In genomic region chr2:178513043-178513442, GRCm38 (mm10) we compare ENCODE assay signal across 15 mouse cellular contexts.
DNase-seq lines count a peak whose midpoint lies in the region; ATAC-seq lines count a peak whose summit lies in the region.
"Had no signal": no experiment of that assay in that cellular context is flagged by ENCODE, and none has a peak within 500 bp of the region (broad histone marks: within the 10 kb centered on the region; RNA-seq: fewer than 3 reads in every experiment).

No protein-coding gene starts in this region.

- H3K27me3 ChIP-seq in forebrain, embryonic 15.5 days: no peaks in the 10 kb centered on the region
- H3K27me3 ChIP-seq in forebrain, embryonic 11.5 days (ENCODE audit: control insufficient read depth, insufficient read depth, low read length): no peaks in the 10 kb centered on the region
- no peaks in the 10 kb centered on the region for H3K27me3 ChIP-seq in limb, embryonic 11.5 days (ENCODE audit: control insufficient read depth, insufficient read depth, low read length)
- H3K27me3 ChIP-seq: heart, embryonic 12.5 days; neural tube, embryonic 12.5 days had no signal

- DNase-seq in forebrain, embryonic 11.5 days (ENCODE audit: low spot score): no peak
- DNase-seq in thymus, postnatal 4 days: peak; percentile 38
- no peak for DNase-seq in thymus, postnatal 25 days
- peak; percentile 38 for DNase-seq in limb, embryonic 11.5 days (ENCODE audit: low spot score)
- no peak for DNase-seq in urinary bladder, postnatal 14 days (ENCODE audit: low spot score)
- DNase-seq in lung, postnatal 10 days: no peak
- DNase-seq in left cerebral cortex, adult 11 months (ENCODE audit: low spot score): no peak
- DNase-seq: adrenal gland, adult 2 months; cerebellum, adult 8-10 months; kidney, postnatal 14 days had no signal

- 77% methylated on average over 4 of the region's 4 CpGs for WGBS in forebrain, embryonic 15.5 days
- WGBS in forebrain, embryonic 11.5 days: 79% methylated on average over 4 of the region's 4 CpGs
- 68% methylated on average over 4 of the region's 4 CpGs for WGBS in limb, embryonic 11.5 days

- H3K4me3 ChIP-seq in forebrain, embryonic 15.5 days: no peak overlapping the region
- no peak overlapping the region for H3K4me3 ChIP-seq in forebrain, embryonic 11.5 days (ENCODE audit: low read depth, low read length)
- no peak overlapping the region for H3K4me3 ChIP-seq in limb, embryonic 11.5 days (ENCODE audit: low read depth, low read length)
- H3K4me3 ChIP-seq: gastrocnemius, adult 2 months; heart, embryonic 12.5 days; neural tube, embryonic 12.5 days had no signal

- no peak overlapping the region for H3K4me2 ChIP-seq in forebrain, embryonic 15.5 days (replicated peaks)
- H3K4me2 ChIP-seq in forebrain, embryonic 11.5 days (ENCODE audit: low read depth, low read length, severe bottlenecking): no peak overlapping the region
- H3K4me2 ChIP-seq in limb, embryonic 11.5 days (ENCODE audit: low read depth, severe bottlenecking): no peak overlapping the region
- H3K4me2 ChIP-seq: heart, embryonic 12.5 days; neural tube, embryonic 12.5 days had no signal

- ATAC-seq in forebrain, embryonic 15.5 days (replicated peaks): no peak
- no peak for ATAC-seq in forebrain, embryonic 11.5 days (replicated peaks; ENCODE audit: low FRiP score)
- no peak for ATAC-seq in limb, embryonic 11.5 days (ENCODE audit: insufficient number of reproducible peaks, low FRiP score, low TSS enrichment, low read depth)
- ATAC-seq: intestine, postnatal 0 days had no signal

- H3K27ac ChIP-seq in forebrain, embryonic 15.5 days (replicated peaks): peak overlapping the region; percentile 25
- no peak overlapping the region for H3K27ac ChIP-seq in forebrain, embryonic 11.5 days (ENCODE audit: low read depth, low read length)
- no peak overlapping the region for H3K27ac ChIP-seq in limb, embryonic 11.5 days (replicated peaks; ENCODE audit: low read depth, low read length)
- H3K27ac ChIP-seq: gastrocnemius, adult 2 months; neural tube, embryonic 12.5 days had no signal

- H3K9me3 ChIP-seq in forebrain, embryonic 15.5 days: no peaks in the 10 kb centered on the region
- no peaks in the 10 kb centered on the region for H3K9me3 ChIP-seq in forebrain, embryonic 11.5 days (ENCODE audit: control insufficient read depth, low read length)
- no peaks in the 10 kb centered on the region for H3K9me3 ChIP-seq in limb, embryonic 11.5 days (ENCODE audit: control insufficient read depth, low read length)
- H3K9me3 ChIP-seq: heart, embryonic 12.5 days; neural tube, embryonic 12.5 days had no signal

- H3K4me1 ChIP-seq in forebrain, embryonic 15.5 days: peaks cover 8% of the 10 kb centered on the region
- H3K4me1 ChIP-seq in forebrain, embryonic 11.5 days (replicated peaks; ENCODE audit: control insufficient read depth, insufficient read depth, low read length): no peaks in the 10 kb centered on the region
- peaks cover 12% of the 10 kb centered on the region for H3K4me1 ChIP-seq in limb, embryonic 11.5 days (ENCODE audit: control insufficient read depth, insufficient read depth, low read length)
- H3K4me1 ChIP-seq: neural tube, embryonic 12.5 days had no signal

- no peak overlapping the region for H3K9ac ChIP-seq in forebrain, embryonic 15.5 days (replicated peaks)
- H3K9ac ChIP-seq in forebrain, embryonic 11.5 days (ENCODE audit: low read length): no peak overlapping the region
- H3K9ac ChIP-seq in limb, embryonic 11.5 days (ENCODE audit: low read length): no peak overlapping the region
- H3K9ac ChIP-seq: heart, embryonic 12.5 days; neural tube, embryonic 12.5 days had no signal

- H3K36me3 ChIP-seq in forebrain, embryonic 15.5 days: no peaks in the 10 kb centered on the region
- H3K36me3 ChIP-seq in forebrain, embryonic 11.5 days (ENCODE audit: control insufficient read depth, insufficient read depth, low read length): no peaks in the 10 kb centered on the region
- no peaks in the 10 kb centered on the region for H3K36me3 ChIP-seq in limb, embryonic 11.5 days (ENCODE audit: control insufficient read depth, insufficient read depth, low read length)
- H3K36me3 ChIP-seq: heart, embryonic 12.5 days; neural tube, embryonic 12.5 days had no signal

Comparison
In these comparisons a context has a peak if more than half of its experiments do, and no peak if none do; other contexts are left out.
1. DNase-seq: peak in thymus, postnatal 4 days (single experiment) and limb, embryonic 11.5 days (single experiment); none in forebrain, embryonic 11.5 days (single experiment), thymus, postnatal 25 days (single experiment), urinary bladder, postnatal 14 days (single experiment), lung, postnatal 10 days (single experiment) and left cerebral cortex, adult 11 months (single experiment).